Mouse (Mus musculus): ENCODE measurements around the gene Agbl2.

Agbl2 gene

DNA sequence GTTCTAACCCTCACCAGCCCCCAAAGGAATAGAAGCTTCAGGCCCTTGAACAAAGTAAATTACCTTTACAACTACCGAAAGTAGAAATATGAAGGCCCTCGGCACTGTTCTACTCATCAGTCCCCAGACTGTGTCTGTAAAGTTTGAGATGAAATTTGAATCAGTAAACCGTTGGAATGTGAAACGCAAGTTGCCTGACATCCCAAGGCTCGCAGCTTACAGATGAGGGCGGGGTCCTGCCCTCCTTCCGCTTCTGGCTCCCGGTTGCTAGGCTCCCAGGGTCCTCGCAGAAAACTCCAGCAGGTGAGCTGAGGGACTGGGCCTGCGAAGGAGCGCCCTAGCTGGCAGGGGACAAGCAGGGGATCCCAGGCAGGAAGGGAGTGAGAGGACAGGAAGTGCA, at the start of gene Agbl2:
Agbl2 (plus strand) TSS at position 270 of the 400 bp plus-strand sequence.
- DNase-seq: peak; percentile 37

- DNase-seq: no peak
Measured at GRCm38 (mm10) chr2:90735326-90735725, 47.2 kb upstream of the Agbl2 start.

DNA sequence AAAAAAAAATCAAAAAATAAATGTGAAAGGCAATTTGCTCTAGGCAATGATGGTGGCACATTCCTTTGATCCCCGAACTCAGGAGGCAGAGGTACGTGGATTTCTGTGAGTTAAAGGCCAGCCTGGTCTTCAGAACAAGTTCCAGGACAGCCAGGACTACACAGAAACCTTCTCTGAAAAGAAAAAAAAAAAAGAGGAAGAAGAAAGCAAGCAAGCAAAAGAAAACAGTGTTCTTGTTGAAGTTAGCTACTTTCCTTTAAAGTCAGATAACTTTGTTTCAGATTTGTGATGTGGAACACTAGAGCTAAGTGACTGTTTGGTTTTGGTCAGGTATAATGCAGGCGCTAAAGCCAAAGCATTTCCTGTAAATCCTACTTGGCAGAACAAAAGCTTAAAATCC, 43.7 kb upstream of the Agbl2 start:
- no peak for DNase-seq

DNA sequence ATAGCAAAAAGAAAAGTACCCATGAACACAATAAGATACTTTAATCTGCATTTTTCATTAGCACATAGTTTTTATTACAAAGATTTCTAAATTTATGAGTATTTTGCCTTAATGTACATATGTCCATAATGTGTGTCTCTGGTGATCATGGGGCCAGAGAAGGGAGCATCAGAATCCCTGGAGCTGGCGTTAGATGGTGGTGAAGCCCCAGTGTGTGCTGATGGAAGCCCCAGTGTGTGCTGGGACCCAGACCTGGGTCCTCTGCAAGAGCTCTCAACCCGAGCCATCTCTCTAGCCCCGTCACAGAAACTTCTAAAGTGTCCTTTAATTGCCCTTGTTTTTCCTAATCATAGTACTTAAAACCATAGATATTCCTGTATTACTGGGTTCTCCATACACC, 43.2 kb upstream of the Agbl2 start:
- DNase-seq: no peak

DNA sequence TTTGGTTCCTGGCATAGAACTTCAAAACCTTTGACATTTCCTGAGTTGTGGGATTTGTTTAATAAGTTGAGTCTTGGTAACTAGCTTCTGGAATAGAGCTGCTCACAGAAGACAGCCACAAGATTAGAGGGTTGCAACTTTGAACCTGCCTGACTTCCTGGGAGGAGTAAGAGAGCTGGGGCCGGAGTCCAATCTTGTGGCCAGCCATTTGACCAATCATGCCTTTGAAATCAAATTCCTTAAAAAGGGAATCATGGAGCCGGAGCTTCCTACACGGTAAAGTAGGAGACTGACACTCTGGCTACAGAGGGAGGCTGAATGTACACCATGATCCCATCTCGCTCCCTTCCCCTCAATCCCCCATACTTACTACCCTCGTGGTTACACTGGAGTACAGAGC, 42.6 kb upstream of the Agbl2 start:
- no peak for DNase-seq

DNA sequence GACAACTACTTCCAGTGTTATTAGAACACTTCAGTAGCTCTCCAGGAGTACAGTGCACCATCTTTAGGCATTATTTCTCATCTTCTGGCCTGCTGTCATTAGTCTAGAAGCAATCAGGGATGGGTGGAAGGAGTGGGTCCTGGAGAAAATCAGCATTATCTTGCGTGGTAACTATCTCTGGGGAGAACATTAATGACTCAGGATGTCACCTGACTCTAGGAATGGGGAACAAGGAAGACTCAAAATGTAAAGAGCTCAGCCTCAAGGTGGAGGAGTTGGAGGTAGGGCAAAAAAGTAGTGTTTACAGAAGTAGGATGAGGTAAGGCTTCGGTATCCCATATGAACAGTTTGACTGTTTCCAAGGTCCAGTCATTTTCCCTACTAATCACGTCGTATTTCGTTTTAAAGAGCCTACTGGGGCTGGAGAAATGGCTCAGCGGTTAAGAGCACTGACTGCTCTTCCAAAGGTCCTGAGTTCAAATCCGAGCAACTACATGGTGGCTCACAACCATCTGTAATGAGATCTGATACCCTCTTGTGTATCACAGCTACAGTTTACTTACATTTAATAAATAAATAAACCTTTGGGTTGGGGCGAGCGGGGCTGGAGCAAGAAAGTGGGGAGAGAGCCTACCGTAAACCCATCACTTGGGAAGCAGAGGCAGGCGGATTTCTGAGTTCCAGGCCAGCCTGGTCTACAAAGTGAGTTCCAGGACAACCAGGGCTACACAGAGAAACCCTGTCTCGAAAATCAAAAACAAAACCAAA, 38.1 kb upstream of the Agbl2 start:
- peak; percentile 48 for DNase-seq

- peak; percentile 99 for DNase-seq
Measured at GRCm38 (mm10) chr2:90745053-90745678, 37.4 kb upstream of the Agbl2 start, which contains the start of gene Fnbp4. TSS of gene Fnbp4 (plus strand) at chr2:90745370.

- no peak for DNase-seq
Measured at GRCm38 (mm10) chr2:90745740-90746537, 36.6 kb upstream of the Agbl2 start.

GRCm38 (mm10) chr2:90746538-90746865, 36.0 kb upstream of the Agbl2 start:
- peak; percentile 58 for DNase-seq

- peak; percentile 45 for DNase-seq
Measured at GRCm38 (mm10) chr2:90747131-90747530, 35.4 kb upstream of the Agbl2 start.

DNA sequence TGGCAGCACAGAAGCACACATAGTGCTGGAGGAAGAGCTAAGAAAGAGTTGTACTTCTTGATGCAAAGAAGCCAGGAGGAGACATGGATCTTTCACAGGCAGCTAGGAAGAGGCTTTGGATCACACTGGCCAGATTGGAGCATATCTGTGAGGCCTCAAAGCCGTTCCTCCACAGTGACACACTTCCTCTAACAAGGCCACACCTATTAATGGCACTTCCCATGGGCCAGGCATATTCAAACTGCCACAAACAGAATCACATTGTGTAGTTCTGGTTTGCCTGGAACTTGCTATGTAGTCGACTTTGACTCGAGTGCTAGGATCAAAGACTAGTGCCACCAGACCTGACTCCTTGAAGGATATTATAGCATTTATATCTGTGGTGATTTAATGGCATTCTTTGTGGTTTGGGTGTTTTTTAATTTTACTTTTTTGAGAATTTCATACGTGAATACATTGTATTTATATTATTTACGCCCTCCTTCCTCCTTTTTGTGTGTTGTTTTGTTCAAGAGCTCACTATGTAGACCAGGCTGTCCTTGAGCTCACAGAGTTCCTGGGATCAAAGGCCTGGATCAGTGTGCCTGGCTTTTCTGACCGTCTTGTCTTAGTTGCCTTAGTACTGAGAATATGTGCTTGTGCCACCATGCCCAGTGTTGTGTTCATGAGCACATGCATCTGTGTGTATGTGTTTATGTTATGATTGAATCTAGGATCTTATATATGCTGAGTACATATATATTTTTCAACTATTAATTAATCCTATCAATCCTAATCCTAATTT, 32.7 kb upstream of the Agbl2 start:
- DNase-seq: no peak

DNA sequence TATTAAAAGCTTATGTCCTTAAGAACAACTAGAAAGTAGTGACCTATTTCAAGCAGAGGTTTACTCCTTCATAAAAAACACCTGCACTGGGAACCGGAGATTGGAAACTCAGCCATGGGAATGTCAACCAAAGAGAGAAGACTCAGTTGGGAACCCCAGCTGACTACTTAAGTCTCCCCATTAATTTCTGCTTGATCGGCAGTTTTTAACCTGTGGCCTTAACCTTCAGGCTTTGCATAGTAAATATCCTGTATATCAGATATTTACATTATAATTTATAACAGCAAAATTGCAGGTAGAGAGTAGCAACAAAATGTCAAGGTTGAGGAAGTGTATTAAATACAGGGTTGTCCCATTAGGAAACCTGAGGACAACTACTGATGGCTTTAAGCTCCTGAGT, 29.0 kb upstream of the Agbl2 start:
- no peak for DNase-seq

DNA sequence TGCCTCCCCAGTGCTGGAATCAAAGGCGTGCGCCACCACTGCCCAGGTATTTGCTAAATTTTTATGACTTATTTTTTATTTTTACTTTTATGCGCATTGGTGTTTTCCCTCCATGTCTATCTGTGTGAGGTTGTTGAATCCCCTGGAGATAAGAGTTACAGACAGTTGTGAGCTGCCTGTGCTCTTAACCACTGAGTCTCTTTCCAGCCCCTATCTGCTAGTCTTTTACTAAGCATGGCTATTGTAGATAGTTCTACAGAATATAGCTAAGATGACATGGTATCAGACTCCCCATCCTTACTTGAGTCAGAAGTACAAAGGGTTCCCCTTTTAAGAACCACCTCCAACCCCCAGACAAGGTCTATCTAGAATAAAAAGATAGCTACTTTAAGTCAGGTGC, 28.3 kb upstream of the Agbl2 start:
- DNase-seq: no peak

DNA sequence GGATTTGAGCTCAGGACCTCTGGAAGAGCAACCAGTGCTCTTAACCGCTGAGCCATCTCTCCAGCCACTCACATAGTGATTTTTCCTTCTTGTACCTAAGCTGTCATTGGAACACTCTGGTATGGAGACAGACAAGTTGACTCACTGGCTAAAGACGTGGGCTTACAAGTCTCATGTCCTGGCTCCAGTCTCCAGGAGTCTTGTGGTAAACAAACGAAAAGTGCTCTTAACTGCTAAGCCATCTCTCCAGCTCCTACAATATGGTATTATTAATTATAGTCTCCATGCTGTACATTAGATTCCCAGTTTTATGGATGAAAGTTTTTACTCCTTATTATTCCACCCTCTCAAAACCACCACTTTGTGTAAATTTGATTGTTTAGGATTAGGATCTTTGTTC, 17.4 kb upstream of the Agbl2 start:
- DNase-seq: no peak

GRCm38 (mm10) chr2:90781323-90781722, 1.2 kb upstream of the Agbl2 start:
- no peak for DNase-seq

DNA sequence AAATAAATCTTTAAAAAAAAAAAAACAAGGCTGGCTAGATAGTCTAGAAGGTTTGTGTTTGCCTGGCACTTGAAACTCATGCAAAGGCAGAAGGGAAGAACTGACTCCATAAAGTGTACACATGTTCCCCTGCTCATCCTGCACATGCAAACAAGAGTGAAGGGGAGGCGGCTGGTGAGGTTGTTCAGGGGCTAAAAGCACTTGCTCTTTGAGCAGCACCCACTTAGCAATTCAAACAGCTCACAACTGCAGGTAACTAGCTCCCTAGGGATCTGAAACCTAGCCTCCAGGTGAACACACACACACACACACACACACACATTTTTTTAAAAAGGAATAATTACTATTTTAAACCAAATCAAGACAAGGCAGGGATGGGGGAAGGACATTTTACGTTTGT, 589 bp upstream of the Agbl2 start:
- DNase-seq: no peak

GRCm38 (mm10) chr2:90782901-90783486, 467 bp downstream of the Agbl2 start:
- DNase-seq: peak; percentile 56

DNA sequence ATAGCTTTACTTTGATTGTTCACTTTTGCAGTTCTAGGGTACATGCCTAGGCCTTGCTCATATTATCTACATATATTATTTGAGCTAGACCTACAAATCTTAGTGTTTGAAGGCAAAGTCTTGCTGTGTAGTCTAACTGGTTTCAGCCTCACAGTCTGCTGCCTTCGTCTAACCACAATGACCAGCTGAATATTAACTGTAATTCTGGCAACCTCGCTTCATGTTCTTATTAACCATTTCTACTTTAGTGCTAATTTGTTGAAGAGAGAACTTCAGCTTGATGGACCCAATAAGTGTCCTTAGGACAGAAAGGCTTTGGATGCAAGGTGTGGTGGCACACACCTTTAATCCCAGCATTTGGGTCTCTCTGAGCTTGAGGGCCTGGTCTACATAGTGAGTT, 5.6 kb downstream of the Agbl2 start:
- no peak for DNase-seq

DNA sequence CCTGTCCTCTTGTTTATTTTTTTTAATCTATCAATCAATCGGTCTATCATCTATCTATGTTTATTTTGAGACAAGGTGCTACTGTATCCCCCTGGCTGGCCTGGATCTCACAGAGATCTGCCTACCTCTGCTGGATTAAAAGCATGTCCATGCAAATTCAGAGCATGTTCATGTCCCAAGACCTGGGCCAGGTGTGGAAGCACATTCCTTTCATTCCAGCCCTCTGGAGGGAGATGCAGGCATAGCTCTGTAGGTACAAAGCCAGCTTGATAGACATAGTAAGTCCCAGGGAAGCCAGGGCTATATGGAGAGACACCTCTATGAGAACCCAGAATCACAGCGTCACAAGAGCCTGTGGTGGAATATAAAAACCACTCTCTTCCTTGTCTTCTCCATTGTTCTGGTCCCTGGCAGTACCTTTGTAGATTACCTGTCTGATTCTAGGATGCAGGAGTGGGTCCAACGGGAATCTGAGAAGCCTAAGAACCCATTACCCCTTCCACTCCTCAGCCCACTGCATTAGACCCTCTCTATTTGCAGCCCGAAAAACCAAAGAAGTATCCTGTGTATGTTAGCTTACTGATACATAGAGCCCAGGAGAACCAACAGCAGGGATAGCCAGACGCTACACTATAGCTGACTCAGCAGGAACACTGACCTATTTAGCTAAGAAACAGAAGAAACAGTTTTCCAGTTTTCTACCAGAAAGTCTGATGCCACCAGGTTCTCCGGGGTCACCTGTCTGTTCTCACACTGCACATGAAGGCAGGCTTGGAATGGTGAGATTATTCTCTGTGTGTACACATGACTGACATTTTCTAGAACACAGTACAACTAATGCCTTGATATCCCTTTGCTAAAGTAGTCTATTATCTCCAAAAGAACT, 26.0 kb downstream of the Agbl2 start:
- DNase-seq: peak; percentile 76

GRCm38 (mm10) chr2:90810751-90811150, 28.2 kb downstream of the Agbl2 start:
- no peak for DNase-seq

DNA sequence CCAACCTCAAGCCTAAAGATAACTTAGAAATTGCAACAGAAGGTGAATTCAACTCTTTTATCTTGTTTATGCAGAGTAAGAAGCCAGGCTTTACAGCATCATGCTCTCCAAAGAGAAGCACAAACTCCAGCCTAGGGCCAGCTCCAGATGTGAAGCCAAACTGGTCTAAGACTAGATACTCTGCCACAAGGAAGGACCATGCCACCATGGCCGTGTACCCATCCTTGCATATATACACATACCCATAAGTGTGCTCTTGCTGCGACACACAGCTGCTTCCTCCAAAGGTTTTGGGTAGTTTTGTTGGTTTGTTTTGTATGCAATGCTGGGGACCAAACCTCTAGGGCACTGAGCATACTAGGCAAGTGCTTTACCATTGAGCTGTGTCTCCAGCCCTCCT, 32.7 kb downstream of the Agbl2 start:
- no peak for DNase-seq

DNA sequence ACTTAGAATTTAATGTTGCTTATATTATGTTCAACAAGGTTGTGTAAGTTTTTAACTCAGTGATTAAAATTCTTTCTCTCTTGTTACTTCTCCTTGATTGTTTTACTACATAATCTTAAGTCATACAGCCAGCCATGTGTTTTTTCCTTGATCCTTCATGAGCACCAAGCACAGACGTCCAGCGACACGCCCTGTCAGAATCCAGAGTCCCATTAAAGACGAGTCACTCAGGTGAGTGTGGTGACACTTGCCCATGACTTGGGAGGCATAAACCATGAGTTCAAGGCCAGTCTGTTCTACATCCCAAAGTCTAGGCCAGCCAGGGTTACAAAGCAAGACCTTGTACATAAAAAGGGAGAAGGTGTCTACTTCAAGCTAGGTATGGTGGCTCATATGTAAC, 33.6 kb downstream of the Agbl2 start:
- no peak for DNase-seq
